Mouse (Mus musculus) adrenal gland, adult 8-10 months (tissue): ENCODE measurements at regions not wholly inside any gene's neighbourhood (a gene's known extent, or its start where the extent isn't known, plus 50 kb on each side); places are given as distances from the start of the nearest gene placed in this dataset.
A peak's percentile ranks its signal among the peaks of the same experiment; 100 is the strongest.

Source experiments
- DNase-seq: peaks from one replicate; pipeline ENCODE4 v3.0.0; 2022

GRCm38 (mm10) chr10:9164333-9164732 is 278.5 kb upstream of the Sash1 start:
- no peak for DNase-seq

GRCm38 (mm10) chr10:9161597-9161996 is 275.7 kb upstream of the Sash1 start:
- no peak for DNase-seq

GRCm38 (mm10) chr10:9157299-9158215 is 271.7 kb upstream of the Sash1 start:
- DNase-seq, result no peak

GRCm38 (mm10) chr10:9136099-9136498 is 250.2 kb upstream of the Sash1 start:
- DNase-seq, result no peak

- DNase-seq, result no peak
Observed at GRCm38 (mm10) chr10:9134293-9135021, 248.6 kb upstream of the Sash1 start.

GRCm38 (mm10) chr10:9130061-9130460 is 244.2 kb upstream of the Sash1 start:
- no peak for DNase-seq

GRCm38 (mm10) chr10:9119249-9119648 is 233.4 kb upstream of the Sash1 start:
- DNase-seq, result no peak

- no peak for DNase-seq
Observed at GRCm38 (mm10) chr10:9117648-9118551, 232.0 kb upstream of the Sash1 start.

GRCm38 (mm10) chr10:9117134-9117533 is 231.3 kb upstream of the Sash1 start:
- no peak for DNase-seq

GRCm38 (mm10) chr10:9113706-9114105 is 227.8 kb upstream of the Sash1 start:
- no peak for DNase-seq

GRCm38 (mm10) chr10:9111051-9111450 is 225.2 kb upstream of the Sash1 start:
- DNase-seq, result no peak

GRCm38 (mm10) chr10:9096207-9096606 is 210.3 kb upstream of the Sash1 start:
- DNase-seq, result no peak

GRCm38 (mm10) chr10:9095163-9095562 is 209.3 kb upstream of the Sash1 start:
- no peak for DNase-seq

- peak; percentile 32 for DNase-seq
Observed at GRCm38 (mm10) chr10:9092237-9092885, 206.5 kb upstream of the Sash1 start.

- DNase-seq, result no peak
Observed at GRCm38 (mm10) chr10:9090961-9091360, 205.1 kb upstream of the Sash1 start.

GRCm38 (mm10) chr10:9087871-9088270 is 202.0 kb upstream of the Sash1 start:
- DNase-seq, result no peak

GRCm38 (mm10) chr10:9087171-9087570 is 201.3 kb upstream of the Sash1 start:
- DNase-seq, result no peak

- DNase-seq, result no peak
Observed at GRCm38 (mm10) chr10:9086666-9087065, 200.8 kb upstream of the Sash1 start.

- no peak for DNase-seq
Observed at GRCm38 (mm10) chr10:9085441-9085840, 199.6 kb upstream of the Sash1 start.

GRCm38 (mm10) chr10:9074916-9075315 is 189.0 kb upstream of the Sash1 start:
- no peak for DNase-seq

- no peak for DNase-seq
Observed at GRCm38 (mm10) chr10:9071630-9072029, 185.8 kb upstream of the Sash1 start.

- DNase-seq, result no peak
Observed at GRCm38 (mm10) chr10:9069608-9070190, 183.8 kb upstream of the Sash1 start.
